Mouse (Mus musculus) intestine, postnatal 0 days (tissue): ENCODE results near the gene Prrx2. TPM values are rescaled to one million over a fixed set of nuclear protein-coding genes. Genes with fewer than 3 reads are reported as not detected.

Experiments used
- ATAC-seq: fragments of 200-750 bp; cut with Nextera tagmentation; 2 replicates; pipeline ENCODE4 v1.8.0; 2017; ENCODE audit warnings: mild to moderate bottlenecking, moderate TSS enrichment, moderate library complexity
- H3K27ac ChIP-seq: fragments of 300-500 bp; sonication (generic); 2 replicates; pipeline ENCODE4 v1.5.1; 2014; ENCODE audit warnings: mild to moderate bottlenecking, low read depth, low read length, moderate library complexity
- H3K27me3 ChIP-seq: fragments of 300-500 bp; sonication (generic); replicated peaks from 2 replicates; pipeline ENCODE4 v1.6.1; 2014; ENCODE audit warnings: low read length, mixed read lengths; ENCODE audit not compliant: control insufficient read depth, insufficient read depth
- H3K36me3 ChIP-seq: fragments of 300-500 bp; sonication (generic); 2 replicates; pipeline ENCODE4 v1.6.1; 2014; ENCODE audit warnings: mild to moderate bottlenecking, moderate library complexity; ENCODE audit not compliant: control insufficient read depth, insufficient read depth
- H3K4me1 ChIP-seq: fragments of 300-500 bp; sonication (generic); replicated peaks from 2 replicates; pipeline ENCODE4 v1.6.1; 2014; ENCODE audit warnings: antibody characterized with exemption, low read length, mixed read lengths; ENCODE audit not compliant: control insufficient read depth, insufficient read depth
- H3K4me2 ChIP-seq: fragments of 300-500 bp; sonication (generic); replicated peaks from 2 replicates; pipeline ENCODE4 v1.6.1; 2014; ENCODE audit warnings: low read depth, mild to moderate bottlenecking, moderate library complexity
- H3K4me3 ChIP-seq: fragments of 300-500 bp; sonication (generic); 2 replicates; pipeline ENCODE4 v1.5.1; 2014; ENCODE audit warnings: low read depth, low read length
- H3K9ac ChIP-seq: fragments of 300-500 bp; sonication (generic); 2 replicates; pipeline ENCODE4 v1.6.1; 2014; ENCODE audit warnings: mild to moderate bottlenecking, low read depth, low read length
- H3K9me3 ChIP-seq: fragments of 300-500 bp; sonication (generic); 2 replicates; pipeline ENCODE4 v1.6.1; 2016; ENCODE audit warnings: mixed run types; ENCODE audit not compliant: control insufficient read depth
- CTCF ChIP-seq: sonication (generic); IDR thresholded peaks from 2 replicates; pipeline ENCODE4 v1.5.1; 2016; ENCODE audit warnings: low read depth, mild to moderate bottlenecking, control low read depth, antibody characterized with exemption, moderate library complexity
- WGBS: fragments of 180-500 bp; shearing (Covaris S2); extraction: QIAGEN DNeasy Blood & Tissue Kit; methylation state at CpG from one replicate; pipeline ENCODE4 v1.1.7; 2014; 5-methylcytosine and 5-hydroxymethylcytosine counted together
- polyA plus RNA-seq: library from polyadenylated mRNA; unstranded; fragments of >200 nt; fragmentation: Nextera tagmentation; extraction: Ambion mirVana; gene quantifications from 2 replicates; pipeline ENCODE4 v1.2.1, GENCODE M21; 2015

The Prrx2 gene
- polyA plus RNA-seq, 1 experiment from 2014 or later = 0.74 TPM

GRCm38 (mm10) chr2:30845152-30846070 is 10.6 kb downstream of the Prrx2 start:
- whole genome bisulfite sequencing = 3% methylated on average over 75 of the region's 80 CpGs
- ATAC-seq = peak; percentile 37; the same call in 1 of the 2 replicates
- peak; percentile 35 for TF ChIP-seq CTCF

GRCm38 (mm10) chr2:30846236-30846635 is 11.5 kb downstream of the Prrx2 start:
- H3K4me2 ChIP-seq = no peak overlapping the region; the same call in 1 of the 2 replicates
- H3K4me3 ChIP-seq = no peak overlapping the region
- H3K4me1 ChIP-seq = no peaks in the 10 kb centered on the region
- no peak for TF ChIP-seq CTCF
- no peak overlapping the region for H3K9ac ChIP-seq
- ATAC-seq = no peak
- H3K27ac ChIP-seq = no peak overlapping the region
- peaks cover 50% of the 10 kb centered on the region for H3K27me3 ChIP-seq
- no peaks in the 10 kb centered on the region for H3K9me3 ChIP-seq
- WGBS = 74% methylated on average over 8 of the region's 8 CpGs
- no peaks in the 10 kb centered on the region for H3K36me3 ChIP-seq

More at GRCm38 (mm10) chr2:30845152-30846070, 10.6 kb downstream of the Prrx2 start:
- Histone ChIP-seq H3K9me3 (no peaks in the 10 kb centered on the region), H3K27ac (no peak overlapping the region), H3K9ac (peak overlapping the region; percentile 34; the same call in 1 of the 2 replicates), H3K4me3 (peak overlapping the region; percentile 53), H3K4me1 (no peaks in the 10 kb centered on the region), H3K27me3 (peaks cover 47% of the 10 kb centered on the region), H3K36me3 (no peaks in the 10 kb centered on the region), H3K4me2 (peak overlapping the region; percentile 75)

- Histone ChIP-seq H3K4me3 (no peak overlapping the region), H3K4me2 (no peak overlapping the region), H3K36me3 (no peaks in the 10 kb centered on the region), H3K9ac (no peak overlapping the region), H3K27ac (no peak overlapping the region), H3K4me1 (no peaks in the 10 kb centered on the region), H3K27me3 (peaks cover 50% of the 10 kb centered on the region), H3K9me3 (no peaks in the 10 kb centered on the region)
- no peak for ATAC-seq
- TF ChIP-seq CTCF = no peak
- 37% methylated on average over 6 of the region's 6 CpGs for WGBS
Observed at GRCm38 (mm10) chr2:30846723-30847122, 12.0 kb downstream of the Prrx2 start.

DNA sequence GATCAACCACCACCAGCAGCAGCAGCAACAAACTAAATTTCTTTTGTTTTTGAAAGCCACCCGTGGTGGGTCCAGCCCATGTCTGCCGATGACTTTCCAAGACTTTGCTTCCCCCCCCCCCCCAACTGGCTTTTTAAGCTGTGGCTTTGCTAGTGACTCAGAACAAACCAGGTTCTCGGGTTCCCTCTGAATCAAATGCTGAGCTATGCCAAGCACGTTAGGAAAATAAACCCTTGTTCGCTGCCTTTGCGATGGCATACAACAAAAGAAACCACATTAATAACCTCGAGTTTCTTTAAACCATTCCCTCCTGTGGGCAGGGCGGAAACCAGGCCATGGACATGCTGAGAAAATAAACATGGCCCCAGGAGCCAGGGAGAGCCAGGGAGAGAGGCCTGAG is 13.4 kb downstream of the Prrx2 start:
- Histone ChIP-seq H3K27me3 (peaks cover 43% of the 10 kb centered on the region), H3K27ac (no peak overlapping the region), H3K36me3 (no peaks in the 10 kb centered on the region), H3K4me2 (no peak overlapping the region), H3K4me3 (no peak overlapping the region), H3K4me1 (no peaks in the 10 kb centered on the region), H3K9ac (no peak overlapping the region), H3K9me3 (no peaks in the 10 kb centered on the region)
- TF ChIP-seq CTCF = no peak
- no peak for ATAC-seq
- 71% methylated on average over 8 of the region's 8 CpGs for WGBS

DNA sequence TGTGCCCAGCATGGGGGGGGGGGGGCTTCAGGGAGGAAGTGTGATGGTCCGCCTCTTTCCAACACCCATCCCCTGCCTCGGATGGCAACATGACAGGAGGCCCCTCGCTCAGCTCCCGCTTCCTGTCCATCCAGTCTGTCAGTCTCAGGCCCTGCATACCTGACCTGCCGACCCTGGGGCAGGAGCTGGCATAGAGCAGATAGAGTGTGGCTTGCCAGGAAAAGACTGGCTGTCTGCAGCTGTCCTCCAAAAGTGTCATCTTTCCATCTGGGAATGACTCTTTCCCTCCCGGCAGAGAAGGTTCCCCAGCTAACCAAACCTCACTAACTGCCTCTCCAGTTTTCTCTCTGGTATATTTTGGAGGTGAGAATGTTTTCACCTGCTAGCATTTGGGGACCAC is 15.8 kb downstream of the Prrx2 start:
- no peak overlapping the region for H3K27ac ChIP-seq
- H3K9me3 ChIP-seq = no peaks in the 10 kb centered on the region
- no peak for ATAC-seq
- 34% methylated on average over 6 of the region's 6 CpGs for WGBS
- no peaks in the 10 kb centered on the region for H3K36me3 ChIP-seq
- H3K4me2 ChIP-seq = no peak overlapping the region
- H3K4me1 ChIP-seq = no peaks in the 10 kb centered on the region
- peaks cover 22% of the 10 kb centered on the region for H3K27me3 ChIP-seq
- H3K9ac ChIP-seq = no peak overlapping the region
- no peak overlapping the region for H3K4me3 ChIP-seq
- no peak for TF ChIP-seq CTCF

- Histone ChIP-seq H3K4me2 (no peak overlapping the region), H3K27ac (no peak overlapping the region), H3K9ac (no peak overlapping the region), H3K4me3 (no peak overlapping the region), H3K27me3 (0 out of 2 replicates have a peak, but pooled peaks cover 10% of the 10 kb centered on the region), H3K36me3 (no peaks in the 10 kb centered on the region), H3K9me3 (no peaks in the 10 kb centered on the region), H3K4me1 (no peaks in the 10 kb centered on the region)
- ATAC-seq = no peak
- TF ChIP-seq CTCF = no peak
- WGBS = 39% methylated on average over 20 of the region's 20 CpGs
Observed at GRCm38 (mm10) chr2:30852771-30853313, 18.1 kb downstream of the Prrx2 start.
